Mouse (Mus musculus): ENCODE results near the gene Zscan26.
"Not testable (repeated sequence)": the region's sequence is repeated elsewhere in the genome, so short reads cannot be mapped to it uniquely, and the experiment has no call there.

Gene Zscan26

DNA sequence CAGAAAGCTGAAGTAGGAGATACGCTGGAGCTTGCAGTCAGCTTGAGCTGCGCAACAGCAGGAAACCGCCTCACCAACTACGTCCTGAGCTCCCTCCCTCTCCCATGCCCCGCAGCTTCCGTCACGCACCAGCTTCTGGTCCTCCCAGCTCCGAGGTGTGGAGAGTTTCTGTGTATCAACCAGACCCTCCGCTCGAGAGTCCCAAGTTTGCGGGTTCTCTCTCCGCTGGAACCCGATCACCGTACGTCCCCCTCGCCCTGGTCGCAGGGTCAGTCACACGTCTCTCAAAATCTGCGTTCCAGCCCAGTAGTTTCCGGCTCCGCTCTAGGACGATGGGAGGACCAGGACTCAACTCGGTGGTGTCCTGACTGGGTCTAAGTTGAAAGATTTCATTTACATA lies at the start of gene Zscan26:
Gene Zscan26, minus strand, starts transcription at position 282 of the 400 bp plus-strand sequence.
- DNase-seq (ENCODE audit: extremely low spot score, low spot score), result peak; percentile 91

GRCm38 (mm10) chr13:21502296-21502695 lies 48.8 kb upstream of the Zscan26 start:
- no peak for DNase-seq (ENCODE audit: extremely low spot score, low spot score)

DNA sequence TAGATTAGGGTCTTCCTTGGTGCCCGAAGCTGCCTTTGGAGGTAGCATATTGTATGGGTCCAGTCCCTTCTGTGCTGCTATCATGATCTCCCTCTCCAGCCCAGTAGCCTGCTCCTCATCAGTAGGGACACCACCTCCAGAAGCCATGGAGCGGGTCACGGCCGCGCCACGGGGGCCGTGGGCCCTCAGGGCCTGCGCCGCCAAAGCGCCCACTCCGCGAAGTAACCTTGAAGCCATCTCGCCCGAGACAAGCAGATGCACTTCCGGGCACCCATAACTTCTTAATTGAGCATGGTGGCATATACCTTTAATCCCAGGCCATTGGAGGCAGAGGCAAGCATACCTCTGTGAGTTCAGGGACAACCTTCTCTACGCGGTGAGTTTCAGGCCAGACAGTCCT lies 47.7 kb upstream of the Zscan26 start, which contains the start of gene Gm11273:
Gene Gm11273, minus strand, starts transcription at position 237 of the 400 bp plus-strand sequence.
- not testable (repeated sequence) for DNase-seq (ENCODE audit: extremely low spot score, low spot score)

GRCm38 (mm10) chr13:21495080-21495479 lies 41.5 kb upstream of the Zscan26 start, which contains the start of gene AK157302:
AK157302 (plus strand) TSS chr13:21495223.
- no peak for DNase-seq (ENCODE audit: extremely low spot score, low spot score)

GRCm38 (mm10) chr13:21492847-21493246 lies 39.3 kb upstream of the Zscan26 start:
- DNase-seq (ENCODE audit: extremely low spot score, low spot score), result no peak

GRCm38 (mm10) chr13:21486881-21487280 lies 33.4 kb upstream of the Zscan26 start:
- DNase-seq (ENCODE audit: extremely low spot score, low spot score), result no peak

GRCm38 (mm10) chr13:21478759-21479670 lies 25.5 kb upstream of the Zscan26 start, which contains the start of the genes Zkscan4 and Gm10065:
Zkscan4 (plus strand) TSS chr13:21478907.
Gm10065 (minus strand) TSS chr13:21479441.
- DNase-seq (ENCODE audit: extremely low spot score, low spot score), result peak; percentile 75

DNA sequence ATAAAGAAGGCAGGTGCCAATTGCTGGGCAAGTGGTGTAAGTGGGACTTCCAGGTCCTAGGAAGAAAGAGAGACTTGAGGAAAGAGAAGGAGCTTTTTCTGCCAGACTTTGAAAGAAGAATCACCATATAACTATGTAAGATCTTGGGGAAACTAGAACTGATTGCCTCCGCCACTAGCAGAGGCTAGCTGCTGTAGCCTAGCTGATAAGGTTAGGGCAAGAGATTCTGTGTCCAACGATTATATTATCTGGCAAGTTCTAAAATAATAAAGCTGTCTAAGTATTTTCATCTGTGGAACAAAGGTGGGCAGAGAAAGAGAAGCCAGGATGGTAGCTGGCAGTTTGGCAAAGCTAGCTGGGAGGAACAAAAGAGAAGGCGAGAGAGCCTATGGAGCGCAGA lies 18.9 kb upstream of the Zscan26 start:
- no peak for DNase-seq (ENCODE audit: extremely low spot score, low spot score)

GRCm38 (mm10) chr13:21469097-21469496 lies 15.6 kb upstream of the Zscan26 start:
- DNase-seq (ENCODE audit: extremely low spot score, low spot score), result no peak

- DNase-seq (ENCODE audit: extremely low spot score, low spot score), result peak; percentile 88
These were observed 14.8 kb upstream of the Zscan26 start, which contains the start of gene Nkapl for GRCm38 (mm10) chr13:21468061-21469019. Nkapl (minus strand) TSS chr13:21468509.

- DNase-seq (ENCODE audit: extremely low spot score, low spot score), result no peak
These were observed 13.8 kb upstream of the Zscan26 start for GRCm38 (mm10) chr13:21467336-21467735.

DNA sequence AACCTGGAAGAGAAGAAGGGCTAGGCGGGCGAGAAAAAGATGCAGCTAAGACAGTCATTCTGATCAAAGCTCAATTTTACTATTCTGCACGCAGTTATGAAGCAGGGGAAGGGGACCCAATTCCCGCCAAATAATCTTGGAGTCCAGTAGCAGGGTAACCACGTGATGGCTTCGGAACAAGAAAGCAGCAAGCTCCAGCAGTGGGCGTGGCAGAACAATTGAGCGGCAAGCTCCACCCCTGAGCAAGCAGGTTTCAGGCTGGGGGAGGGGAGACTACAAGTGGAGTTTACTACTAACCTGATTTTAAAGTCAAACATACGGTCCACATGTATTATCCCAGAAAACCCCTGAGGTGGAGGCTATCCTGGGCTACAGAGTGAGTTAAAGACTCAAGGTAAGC lies 9.0 kb upstream of the Zscan26 start:
- not testable (repeated sequence) for DNase-seq (ENCODE audit: extremely low spot score, low spot score)

GRCm38 (mm10) chr13:21456347-21456746 lies 2.8 kb upstream of the Zscan26 start:
- no peak for DNase-seq (ENCODE audit: extremely low spot score, low spot score)

GRCm38 (mm10) chr13:21454133-21454532 lies 603 bp upstream of the Zscan26 start:
- no peak for DNase-seq (ENCODE audit: extremely low spot score, low spot score)

DNA sequence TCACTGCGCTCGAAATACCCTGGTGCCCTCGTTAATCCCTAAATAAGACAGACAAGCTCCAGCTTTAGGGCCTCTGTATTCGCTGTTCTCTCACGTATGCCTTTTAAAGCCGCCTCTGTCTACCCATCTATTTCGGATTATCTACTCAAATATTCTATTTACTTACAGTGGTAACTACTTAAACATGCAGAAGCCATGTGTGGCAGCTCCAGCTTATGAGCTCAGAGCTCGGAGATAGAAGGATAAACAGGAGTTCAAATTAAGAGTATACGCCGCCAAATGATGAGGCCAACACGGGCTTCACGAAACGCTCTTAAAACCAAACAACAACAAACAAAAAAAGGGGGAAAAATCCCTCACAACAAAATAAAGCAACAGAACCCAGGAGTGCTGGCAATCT lies 488 bp downstream of the Zscan26 start:
- no peak for DNase-seq (ENCODE audit: extremely low spot score, low spot score)

- no peak for DNase-seq (ENCODE audit: extremely low spot score, low spot score)
These were observed 5.5 kb downstream of the Zscan26 start for GRCm38 (mm10) chr13:21447856-21448614.

DNA sequence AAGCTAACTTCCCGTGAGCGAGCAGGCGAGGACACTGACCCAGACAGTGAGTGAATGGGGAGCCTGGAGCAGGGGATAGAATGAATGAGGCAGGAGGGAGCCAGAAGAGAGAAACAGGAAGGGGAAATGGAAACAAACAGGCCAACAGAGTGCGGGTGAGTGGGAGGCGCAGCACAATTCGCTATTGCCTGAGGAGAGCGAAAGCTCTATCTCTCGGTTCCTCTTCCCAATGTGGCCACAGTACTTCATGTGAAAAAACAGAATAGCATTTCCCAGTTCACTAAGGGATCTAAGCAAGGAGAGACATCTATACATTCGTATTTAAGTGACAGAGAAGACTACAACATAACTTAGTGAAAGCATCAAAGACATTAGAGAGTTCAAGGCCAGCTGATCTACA lies 6.7 kb downstream of the Zscan26 start:
- no peak for DNase-seq (ENCODE audit: extremely low spot score, low spot score)

GRCm38 (mm10) chr13:21441207-21441572 lies 12.3 kb downstream of the Zscan26 start:
- no peak for DNase-seq (ENCODE audit: extremely low spot score, low spot score)

- DNase-seq (ENCODE audit: extremely low spot score, low spot score), result peak; percentile 76
These were observed 12.9 kb downstream of the Zscan26 start, which contains the start of gene Pgbd1 for GRCm38 (mm10) chr13:21440503-21441206. Pgbd1 (minus strand) TSS chr13:21441058.

DNA sequence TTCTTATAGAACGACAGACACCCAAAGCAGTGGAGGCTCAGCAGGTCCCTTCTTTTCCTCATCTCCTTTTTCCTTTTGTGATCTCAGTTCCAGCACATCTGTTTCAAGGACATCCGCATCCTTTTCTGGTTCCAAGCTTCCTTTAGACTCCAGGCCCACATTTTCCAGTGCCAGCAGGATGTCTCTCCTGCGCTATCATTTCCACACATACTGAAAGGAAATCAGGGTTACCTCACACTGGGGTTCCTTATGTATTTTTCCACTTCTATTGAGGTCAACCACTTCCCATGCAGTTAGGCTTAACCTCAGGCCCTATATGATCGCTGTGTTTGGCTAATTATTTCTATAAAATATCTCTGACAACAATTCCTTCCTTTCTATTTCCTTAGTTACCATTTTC lies 18.1 kb downstream of the Zscan26 start:
- DNase-seq (ENCODE audit: extremely low spot score, low spot score), result no peak

Data from neural tube, embryonic 10.5 days (tissue).